Mouse (Mus musculus): ENCODE results near the gene Rgp1.

GRCm38 (mm10) chr4:43564231-43564630 lies 14.3 kb upstream of the Rgp1 start:
- no peak for TF ChIP-seq CTCF (IDR thresholded peaks at IDR 0.05)
- 0 out of 2 replicates have a peak, but pooled peaks have one; percentile 25 for TF ChIP-seq EP300 (IDR thresholded peaks at IDR 0.05)
